Mouse (Mus musculus): Measurements from ENCODE around the gene Hsf2. TPM values are rescaled to one million over a fixed set of nuclear protein-coding genes. Genes with fewer than 3 reads are reported as not detected.
"Not testable (repeated sequence)": the region's sequence is repeated elsewhere in the genome, so short reads cannot be mapped to it uniquely, and the experiment has no call there.

Hsf2 gene
- 22.4 and 23.2 TPM in 2 replicates for polyA plus RNA-seq (2015; fragmentation: Nextera tagmentation; extraction: Ambion mirVana)

GRCm38 (mm10) chr10:57485908-57486541, at the start of gene Hsf2:
TSS of gene Hsf2 (plus strand) at chr10:57486385.
- Histone ChIP-seq H3K9me3 (no peaks in the 10 kb centered on the region), H3K27ac (peak within 1 kb of the TSS; percentile 97), H3K4me2 (peak within 1 kb of the TSS; percentile 46), H3K27me3 (no peaks in the 10 kb centered on the region), H3K36me3 (no peaks in the 10 kb centered on the region), H3K9ac (peak within 1 kb of the TSS; percentile 94), H3K4me3 (peak within 1 kb of the TSS; percentile 85), H3K4me1 (no peaks in the 10 kb centered on the region; the same call in 1 of the 2 replicates)
- WGBS, result under 1% methylated on average over 44 of the region's 52 CpGs
- peak; percentile 99 for ATAC-seq (ENCODE audit: insufficient number of reproducible peaks, low FRiP score, low TSS enrichment, low read depth)

DNA sequence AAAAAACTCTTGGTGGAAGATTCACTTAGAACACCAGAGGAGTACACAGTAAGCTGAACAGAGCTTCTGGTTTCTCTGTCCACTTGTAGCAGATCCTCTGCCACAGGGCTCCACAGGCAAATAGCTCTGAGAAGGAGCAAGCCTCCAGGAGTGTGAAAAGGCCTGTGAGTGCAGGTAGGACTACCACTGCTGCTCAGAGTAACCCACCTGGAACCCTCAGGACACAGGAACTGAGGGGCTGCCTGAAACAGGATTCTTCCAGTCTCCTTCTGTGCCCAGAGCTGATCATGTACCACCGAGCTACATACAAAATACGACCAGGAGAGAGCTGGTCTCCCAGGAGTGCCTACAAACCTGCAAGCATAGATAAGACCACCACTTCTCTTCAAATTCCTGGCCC, 48.3 kb upstream of the Hsf2 start:
- Histone ChIP-seq H3K4me1 (no peaks in the 10 kb centered on the region), H3K27me3 (no peaks in the 10 kb centered on the region), H3K27ac (no peak overlapping the region), H3K4me3 (no peak overlapping the region), H3K9ac (no peak overlapping the region), H3K9me3 (no peaks in the 10 kb centered on the region), H3K36me3 (no peaks in the 10 kb centered on the region), H3K4me2 (no peak overlapping the region)
- 83% methylated on average over 2 of the region's 2 CpGs for WGBS
- ATAC-seq (ENCODE audit: insufficient number of reproducible peaks, low FRiP score, low TSS enrichment, low read depth), result peak; percentile 42; the same call in 1 of the 2 replicates

DNA sequence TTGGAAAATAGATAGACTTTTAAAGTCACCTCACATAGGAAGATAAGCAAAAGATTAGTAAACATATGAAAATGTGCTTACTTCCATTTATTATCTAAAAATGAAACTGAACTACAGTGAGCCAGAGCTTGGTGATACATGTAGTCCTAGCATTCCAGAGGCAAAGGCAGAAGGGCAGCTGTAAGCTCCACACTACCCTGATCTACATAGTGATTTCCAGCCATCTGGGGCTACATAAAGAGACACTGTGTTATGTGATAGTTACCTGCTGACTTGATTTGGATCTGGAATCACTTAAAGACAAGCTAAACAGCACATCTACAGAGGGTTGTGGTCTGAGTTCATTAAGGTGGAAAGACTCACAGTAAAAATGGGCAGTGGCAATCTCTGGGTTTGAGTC, 45.1 kb upstream of the Hsf2 start:
- no peak for ATAC-seq (ENCODE audit: insufficient number of reproducible peaks, low FRiP score, low TSS enrichment, low read depth)

GRCm38 (mm10) chr10:57444392-57444791, 41.8 kb upstream of the Hsf2 start:
- Histone ChIP-seq H3K27ac (no peak overlapping the region), H3K9me3 (no peaks in the 10 kb centered on the region), H3K36me3 (no peaks in the 10 kb centered on the region), H3K4me3 (no peak overlapping the region), H3K4me2 (no peak overlapping the region), H3K9ac (no peak overlapping the region), H3K4me1 (no peaks in the 10 kb centered on the region), H3K27me3 (no peaks in the 10 kb centered on the region)
- ATAC-seq (ENCODE audit: insufficient number of reproducible peaks, low FRiP score, low TSS enrichment, low read depth), result no peak
- 72% methylated on average over 8 of the region's 8 CpGs for WGBS

More for the DNA sequence above, 45.1 kb upstream of the Hsf2 start:
- Histone ChIP-seq H3K9me3 (no peaks in the 10 kb centered on the region), H3K27ac (no peak overlapping the region), H3K9ac (no peak overlapping the region), H3K36me3 (no peaks in the 10 kb centered on the region), H3K27me3 (no peaks in the 10 kb centered on the region), H3K4me3 (no peak overlapping the region), H3K4me1 (no peaks in the 10 kb centered on the region), H3K4me2 (no peak overlapping the region)

DNA sequence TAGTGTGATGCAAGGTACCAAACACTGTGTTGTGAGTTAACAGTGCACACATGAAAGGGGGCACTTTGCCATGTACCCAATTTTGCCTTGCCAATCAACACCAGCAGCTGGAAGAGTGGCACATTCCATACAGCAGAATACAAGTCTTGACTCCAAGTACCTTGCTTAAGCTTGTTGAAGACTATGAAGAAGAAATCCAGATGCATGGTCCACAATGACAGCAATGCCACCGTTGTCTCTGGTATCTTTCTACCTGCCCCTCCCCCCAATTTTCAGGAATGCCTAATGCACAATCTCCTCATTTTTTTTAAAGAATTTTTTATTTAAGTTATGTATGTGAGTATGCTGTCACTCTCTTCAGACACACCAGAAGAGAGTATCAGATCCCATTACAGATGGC, 40.5 kb upstream of the Hsf2 start:
- H3K27me3 ChIP-seq, result no peaks in the 10 kb centered on the region
- H3K27ac ChIP-seq, result no peak overlapping the region
- ATAC-seq (ENCODE audit: insufficient number of reproducible peaks, low FRiP score, low TSS enrichment, low read depth), result no peak
- H3K4me3 ChIP-seq, result no peak overlapping the region
- H3K4me2 ChIP-seq, result no peak overlapping the region
- H3K36me3 ChIP-seq, result no peaks in the 10 kb centered on the region
- no peaks in the 10 kb centered on the region for H3K4me1 ChIP-seq
- no peak overlapping the region for H3K9ac ChIP-seq
- H3K9me3 ChIP-seq, result no peaks in the 10 kb centered on the region
- WGBS, result 86% methylated on average over 1 of the region's 1 CpGs

DNA sequence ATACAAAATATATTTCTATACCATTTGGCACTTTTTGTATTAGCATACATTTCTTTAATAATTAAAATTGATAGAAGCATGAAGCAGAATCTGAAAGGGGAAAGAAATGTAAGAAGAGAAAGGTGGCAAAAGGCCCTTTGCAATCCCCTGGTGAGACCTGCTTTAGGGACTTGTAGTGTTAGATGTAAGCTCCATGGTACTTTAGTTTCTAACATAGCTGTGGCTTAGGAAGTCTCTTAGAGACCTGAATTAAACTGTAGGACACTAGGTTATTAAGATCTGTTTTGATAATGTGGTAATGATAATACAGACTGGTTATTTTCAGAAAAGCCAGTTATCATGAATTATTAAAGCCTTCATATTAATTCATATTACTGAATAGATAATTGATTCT, 38.5 kb upstream of the Hsf2 start:
- no peak for ATAC-seq (ENCODE audit: insufficient number of reproducible peaks, low FRiP score, low TSS enrichment, low read depth)
- Histone ChIP-seq H3K27ac (no peak overlapping the region), H3K4me3 (no peak overlapping the region), H3K27me3 (no peaks in the 10 kb centered on the region), H3K9ac (no peak overlapping the region), H3K9me3 (no peaks in the 10 kb centered on the region), H3K4me1 (no peaks in the 10 kb centered on the region), H3K36me3 (no peaks in the 10 kb centered on the region), H3K4me2 (no peak overlapping the region)

GRCm38 (mm10) chr10:57448051-57448716, 38.0 kb upstream of the Hsf2 start:
- Histone ChIP-seq H3K9ac (no peak overlapping the region), H3K27ac (no peak overlapping the region), H3K4me3 (peak overlapping the region; percentile 24; the same call in 1 of the 2 replicates), H3K9me3 (no peaks in the 10 kb centered on the region), H3K4me1 (no peaks in the 10 kb centered on the region), H3K27me3 (no peaks in the 10 kb centered on the region), H3K4me2 (no peak overlapping the region), H3K36me3 (no peaks in the 10 kb centered on the region)
- 5% methylated on average over 19 of the region's 19 CpGs for WGBS
- ATAC-seq (ENCODE audit: insufficient number of reproducible peaks, low FRiP score, low TSS enrichment, low read depth), result no peak

- H3K9me3 ChIP-seq; H3K4me2 ChIP-seq; H3K4me1 ChIP-seq; H3K4me3 ChIP-seq; H3K27me3 ChIP-seq; H3K36me3 ChIP-seq; H3K9ac ChIP-seq; ATAC-seq (ENCODE audit: insufficient number of reproducible peaks, low FRiP score, low TSS enrichment, low read depth); H3K27ac ChIP-seq: not testable (repeated sequence)
- 28% methylated on average over 10 of the region's 10 CpGs for WGBS
Observed at GRCm38 (mm10) chr10:57463298-57463697, 22.9 kb upstream of the Hsf2 start.

DNA sequence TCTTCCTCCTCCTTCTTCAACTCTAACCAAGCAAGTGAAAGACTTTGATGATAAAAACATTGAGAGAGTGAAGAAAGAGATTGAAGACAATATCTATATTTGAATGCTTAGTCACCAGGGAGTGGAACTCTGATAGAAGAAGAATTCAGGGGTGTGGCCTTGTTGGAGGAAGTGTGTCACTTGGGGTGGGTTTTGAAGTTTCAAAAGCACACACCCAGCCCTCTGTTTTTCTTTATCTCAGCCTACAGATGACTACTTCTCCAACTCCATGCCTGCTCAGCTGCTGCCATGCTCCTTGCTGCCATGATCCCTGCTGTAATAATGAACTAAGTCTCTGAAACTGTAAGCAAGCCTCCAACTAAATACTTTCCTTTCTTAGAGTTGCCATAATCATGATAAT, 20.4 kb upstream of the Hsf2 start:
- no peak overlapping the region for H3K4me2 ChIP-seq
- no peak overlapping the region for H3K9ac ChIP-seq

DNA sequence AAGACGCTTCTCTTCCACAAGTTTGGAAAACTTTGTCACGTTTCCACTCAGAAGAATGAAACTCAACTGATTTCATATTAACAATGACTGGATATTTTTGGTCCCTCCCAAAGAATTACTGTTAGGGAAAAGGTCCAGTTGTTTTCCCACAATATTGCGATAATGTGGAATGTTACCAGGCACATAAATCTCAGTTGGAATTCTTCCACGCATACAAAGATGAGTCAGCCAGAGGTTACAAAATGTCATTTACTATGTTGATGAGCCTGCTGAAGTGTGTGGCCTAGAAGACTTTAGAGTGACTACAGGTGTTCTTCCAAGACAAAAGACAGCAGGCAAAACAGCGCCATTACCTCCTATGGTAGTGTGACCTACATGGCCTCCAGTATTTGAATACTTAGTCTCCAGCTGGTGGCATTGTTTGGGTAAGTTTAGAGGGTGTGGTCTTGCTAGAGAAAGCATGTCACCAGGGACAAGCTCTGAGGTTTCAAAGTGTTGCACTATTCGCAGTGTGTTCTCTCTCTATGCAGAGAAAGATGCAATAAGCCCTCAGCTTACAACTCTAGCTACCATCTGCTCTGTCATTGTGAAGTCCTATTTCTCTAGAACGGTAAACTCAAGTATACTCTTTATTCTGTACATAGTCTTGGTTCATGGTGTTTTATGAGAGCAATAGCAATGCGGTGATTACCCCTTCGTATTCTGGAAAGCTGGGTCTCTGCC, 8.9 kb upstream of the Hsf2 start:
- Histone ChIP-seq H3K36me3 (no peaks in the 10 kb centered on the region), H3K9me3 (no peaks in the 10 kb centered on the region), H3K4me2 (no peak overlapping the region), H3K4me1 (no peaks in the 10 kb centered on the region), H3K27ac (no peak overlapping the region), H3K27me3 (no peaks in the 10 kb centered on the region), H3K4me3 (no peak overlapping the region), H3K9ac (no peak overlapping the region)
- ATAC-seq (ENCODE audit: insufficient number of reproducible peaks, low FRiP score, low TSS enrichment, low read depth), result no peak
- WGBS, result 72% methylated on average over 9 of the region's 9 CpGs

More for the DNA sequence above, 20.4 kb upstream of the Hsf2 start:
- ATAC-seq (ENCODE audit: insufficient number of reproducible peaks, low FRiP score, low TSS enrichment, low read depth), result no peak
- no peaks in the 10 kb centered on the region for H3K9me3 ChIP-seq
- no peak overlapping the region for H3K27ac ChIP-seq
- no peaks in the 10 kb centered on the region for H3K4me1 ChIP-seq
- H3K36me3 ChIP-seq, result no peaks in the 10 kb centered on the region
- no peaks in the 10 kb centered on the region for H3K27me3 ChIP-seq
- H3K4me3 ChIP-seq, result no peak overlapping the region

- Histone ChIP-seq H3K9ac (no peak overlapping the region), H3K4me1 (no peaks in the 10 kb centered on the region), H3K27me3 (no peaks in the 10 kb centered on the region), H3K4me3 (no peak overlapping the region), H3K4me2 (no peak overlapping the region), H3K9me3 (no peaks in the 10 kb centered on the region), H3K36me3 (no peaks in the 10 kb centered on the region), H3K27ac (no peak overlapping the region)
- 49% methylated on average over 5 of the region's 5 CpGs for WGBS
- ATAC-seq (ENCODE audit: insufficient number of reproducible peaks, low FRiP score, low TSS enrichment, low read depth), result no peak
Observed at GRCm38 (mm10) chr10:57481717-57482116, 4.5 kb upstream of the Hsf2 start.

- ATAC-seq (ENCODE audit: insufficient number of reproducible peaks, low FRiP score, low TSS enrichment, low read depth), result no peak
- Histone ChIP-seq H3K27ac (no peak overlapping the region), H3K4me2 (no peak overlapping the region), H3K4me1 (no peaks in the 10 kb centered on the region; the same call in 1 of the 2 replicates), H3K9me3 (no peaks in the 10 kb centered on the region), H3K36me3 (no peaks in the 10 kb centered on the region), H3K27me3 (no peaks in the 10 kb centered on the region), H3K9ac (no peak overlapping the region), H3K4me3 (no peak overlapping the region)
- 68% methylated on average over 3 of the region's 3 CpGs for WGBS
Observed at GRCm38 (mm10) chr10:57484741-57485140, 1.4 kb upstream of the Hsf2 start.

All from limb, embryonic 15.5 days (tissue).